Mouse (Mus musculus) urinary bladder, postnatal 10 days (tissue): Measurements from ENCODE around the gene Mreg.
A peak's percentile ranks its signal among the peaks of the same experiment; 100 is the strongest.
"Not testable (repeated sequence)": the region's sequence is repeated elsewhere in the genome, so short reads cannot be mapped to it uniquely, and the experiment has no call there.

ENCODE experiments used
- DNase-seq: peaks from one replicate; pipeline ENCODE4 v3.0.0; 2022; ENCODE audit warnings: low spot score

The Mreg gene

DNA sequence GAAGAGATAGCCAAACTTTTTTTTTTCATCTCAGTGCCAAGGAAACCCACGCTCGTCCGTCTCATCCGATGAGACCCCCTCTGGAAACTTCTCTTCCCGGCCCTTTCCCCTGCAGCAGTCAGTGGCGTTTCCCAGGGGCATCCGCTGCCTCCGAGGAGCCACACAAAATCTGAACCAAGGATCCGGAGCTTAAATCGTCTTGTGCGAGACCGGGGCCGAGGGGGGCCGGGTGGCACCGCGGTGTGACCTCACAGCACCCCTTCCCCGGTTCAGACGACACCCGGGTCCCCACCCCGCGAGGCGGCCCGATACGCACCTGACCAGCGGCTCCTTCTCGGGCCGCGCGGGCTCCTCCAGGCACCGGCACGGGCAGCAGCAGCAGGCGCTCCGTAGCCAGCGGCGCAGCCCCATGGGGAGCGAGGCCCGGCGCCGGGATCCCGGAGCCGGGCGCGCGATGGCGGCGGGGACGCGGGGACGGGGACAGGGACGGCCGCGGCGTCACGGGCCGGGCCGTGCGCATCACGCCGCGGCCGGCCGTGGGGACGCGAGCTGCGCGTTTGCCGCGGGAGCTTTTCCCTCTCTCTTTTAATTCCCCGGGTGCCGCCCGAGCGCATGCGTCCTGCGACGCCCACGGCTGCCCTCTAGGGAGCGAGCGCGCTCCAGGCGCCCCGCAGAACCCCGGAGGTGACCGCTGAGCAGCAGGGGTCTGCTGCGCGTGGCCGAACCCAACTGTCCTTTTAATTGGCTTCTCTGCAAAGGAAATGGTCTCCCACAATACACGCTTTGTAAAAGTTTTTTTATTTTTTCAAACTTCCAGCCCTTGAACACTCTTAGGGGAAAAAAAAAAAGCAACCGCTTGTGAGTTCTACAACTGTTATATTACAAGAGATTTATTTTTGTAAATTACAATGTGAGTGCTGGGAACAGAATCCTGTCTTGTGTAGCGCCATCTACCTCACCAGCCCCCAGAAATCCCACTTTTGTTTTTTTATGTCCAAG, at the start of gene Mreg:
Mreg (minus strand) TSS at position 607 of the 999 bp plus-strand sequence.
- no peak for DNase-seq

GRCm38 (mm10) chr1:72256381-72257256, 44.5 kb upstream of the Mreg start:
- DNase-seq: no peak

DNA sequence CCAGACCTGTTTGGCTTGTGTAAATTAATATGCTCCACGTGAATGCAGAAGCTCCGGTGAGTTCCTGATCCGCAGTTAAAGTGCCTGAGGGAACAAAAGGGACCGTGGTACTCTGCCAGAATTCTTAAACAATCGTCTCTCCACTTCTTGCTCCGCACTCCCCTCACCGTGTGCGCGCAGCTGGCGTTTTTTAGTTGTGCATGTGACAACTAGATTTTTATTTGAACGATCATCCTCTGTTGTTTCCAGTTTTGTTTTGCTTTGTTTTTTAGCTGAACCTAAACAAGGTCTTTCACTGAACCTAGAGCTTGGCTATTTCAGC, 43.7 kb upstream of the Mreg start:
- no peak for DNase-seq

- DNase-seq: no peak
These were observed 43.2 kb upstream of the Mreg start for GRCm38 (mm10) chr1:72255062-72255853.

DNA sequence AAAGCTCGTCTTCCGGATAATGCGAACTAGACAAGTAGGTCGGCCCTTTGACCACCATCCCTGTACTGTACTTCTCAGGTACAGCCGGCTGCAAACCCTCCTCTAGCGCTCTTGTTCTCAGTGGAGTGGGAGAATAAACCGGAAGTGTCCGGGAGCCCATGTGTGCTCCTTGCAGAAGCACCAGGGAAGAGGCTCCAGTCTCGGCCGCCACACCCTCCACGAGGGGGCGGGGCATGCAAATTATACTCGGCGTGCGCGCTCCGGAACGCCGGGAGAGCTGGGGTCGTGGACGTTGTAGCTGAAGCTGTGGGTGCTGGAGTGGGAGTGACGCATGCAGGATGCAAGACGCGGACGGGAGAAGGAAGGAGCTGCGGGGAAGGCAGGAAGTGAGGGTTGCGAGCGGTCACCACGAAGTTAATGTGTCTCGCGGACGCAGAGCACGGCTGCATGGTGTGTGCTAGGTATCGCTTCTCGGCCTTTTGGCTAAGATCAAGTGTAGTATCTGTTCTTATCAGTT, 42.5 kb upstream of the Mreg start:
- peak; percentile 54 for DNase-seq

DNA sequence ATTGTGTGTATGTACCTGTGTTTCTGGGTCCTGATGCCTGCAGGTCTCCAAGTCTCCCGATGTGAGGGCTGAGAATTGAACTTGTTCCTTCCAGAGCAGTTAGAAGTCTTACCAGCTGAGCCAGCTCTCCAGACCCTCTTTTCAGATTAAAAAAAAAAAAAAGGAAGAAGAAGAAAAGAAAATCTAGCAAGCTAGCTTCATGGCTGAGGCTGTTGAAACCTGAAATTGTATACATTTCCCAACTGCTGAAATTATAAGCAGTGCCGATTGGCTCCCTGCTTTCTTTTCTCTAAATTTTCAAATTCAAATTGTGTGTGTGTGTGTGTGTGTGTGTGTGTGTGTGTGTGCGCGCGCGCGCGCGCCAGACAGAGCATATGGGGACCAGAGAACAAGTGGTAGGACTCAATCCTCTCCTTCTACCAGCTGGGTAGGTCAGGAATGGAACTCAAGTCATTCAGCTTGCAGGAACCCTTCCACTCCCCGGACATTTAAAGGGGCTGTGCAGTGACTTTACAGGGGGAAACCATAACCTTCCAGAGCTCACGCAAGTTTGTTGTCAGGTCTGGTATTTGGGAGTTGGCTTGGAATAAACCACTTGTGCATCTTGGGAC, 41.9 kb upstream of the Mreg start:
- DNase-seq: no peak

- no peak for DNase-seq
These were observed 39.7 kb upstream of the Mreg start for GRCm38 (mm10) chr1:72251806-72252205.

DNA sequence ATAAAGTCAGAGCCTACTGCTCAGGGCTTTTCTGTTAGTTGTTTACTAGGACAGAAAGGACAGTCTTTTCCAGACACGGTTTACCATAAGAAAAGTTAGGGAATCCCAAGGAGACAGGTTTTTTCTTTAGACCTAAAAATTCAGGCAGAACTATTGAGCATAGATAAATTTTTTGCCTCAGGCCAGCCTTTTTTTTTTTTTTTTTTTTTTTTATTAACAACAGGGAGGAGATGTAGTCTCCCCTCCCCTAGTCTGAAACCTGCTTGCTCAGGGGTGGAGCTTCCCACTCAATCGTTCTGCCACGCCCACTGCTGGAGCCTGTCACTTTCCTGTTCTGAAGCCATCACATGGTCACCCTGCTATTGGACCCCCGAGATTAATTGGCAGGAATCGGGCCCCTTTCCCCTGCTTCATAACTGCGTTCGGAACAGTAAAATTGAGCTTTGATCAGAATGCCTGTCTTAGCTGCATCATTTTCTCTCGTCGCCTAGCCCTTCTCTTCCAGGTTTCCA, 36.2 kb upstream of the Mreg start:
- DNase-seq: not testable (repeated sequence)

DNA sequence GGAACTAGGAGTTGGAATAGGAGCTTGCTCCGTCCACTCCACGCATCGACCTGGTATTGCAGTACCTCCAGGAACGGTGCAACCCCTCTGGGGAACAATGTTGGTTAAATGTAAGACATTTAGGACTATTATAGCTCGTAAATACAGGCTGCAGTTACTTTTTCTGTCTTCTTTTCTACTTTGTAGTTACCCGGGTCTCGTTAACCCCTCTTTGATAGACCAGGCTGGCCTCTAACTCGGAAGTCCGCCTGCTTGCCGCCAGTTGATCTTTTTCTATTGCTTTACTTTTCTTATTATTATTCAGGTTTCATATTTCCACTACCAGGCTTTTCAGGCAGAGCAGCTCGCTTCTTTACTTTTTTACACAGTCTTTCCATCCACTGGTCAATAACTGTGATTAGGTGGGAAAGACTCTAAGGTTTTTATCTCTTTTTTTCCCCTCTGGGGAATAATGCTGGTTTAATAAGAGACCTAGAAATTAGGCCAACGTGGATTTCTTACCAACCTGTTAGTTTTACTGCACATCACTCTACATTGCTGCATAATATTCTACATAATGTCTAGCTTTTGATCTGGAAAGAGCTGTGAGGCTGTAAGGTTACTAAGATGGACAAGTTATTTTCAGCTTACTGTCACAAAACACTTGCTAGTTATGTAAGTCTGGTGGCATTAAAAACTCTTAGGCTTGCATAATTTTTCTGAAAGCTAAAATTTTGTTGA, 32.4 kb upstream of the Mreg start:
- no peak for DNase-seq

DNA sequence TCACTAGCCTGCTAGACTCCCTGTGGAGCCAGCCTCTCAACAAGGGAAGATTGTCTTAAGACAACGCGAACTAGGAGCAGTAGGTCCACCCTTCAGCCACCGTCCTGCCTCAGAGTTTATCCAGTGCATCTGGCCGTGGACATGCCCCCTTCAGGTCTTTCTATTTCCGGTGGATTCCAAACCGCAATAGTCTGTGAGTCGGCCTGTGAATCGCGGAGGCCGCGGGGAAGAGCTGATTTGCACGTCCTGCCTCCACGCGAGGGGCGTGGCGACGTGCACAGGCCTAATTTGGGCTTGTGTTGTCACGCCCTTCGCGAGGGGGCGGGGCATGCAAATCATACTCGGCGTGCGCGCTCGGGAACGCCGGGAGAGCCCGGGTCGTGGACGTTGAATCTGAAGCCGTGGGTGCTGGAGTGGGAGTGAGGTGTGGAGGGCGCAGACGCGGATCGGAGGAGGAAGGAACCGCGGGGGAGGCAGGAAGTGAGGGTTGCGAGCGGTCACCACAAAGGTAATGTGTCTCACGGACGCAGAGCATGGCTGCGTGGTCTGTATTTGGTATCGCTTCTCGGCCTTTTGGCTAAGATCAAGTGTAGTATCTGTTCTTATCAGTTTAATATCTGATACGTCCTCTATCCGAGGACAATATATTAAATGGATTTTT, 31.7 kb upstream of the Mreg start:
- peak; percentile 77 for DNase-seq

DNA sequence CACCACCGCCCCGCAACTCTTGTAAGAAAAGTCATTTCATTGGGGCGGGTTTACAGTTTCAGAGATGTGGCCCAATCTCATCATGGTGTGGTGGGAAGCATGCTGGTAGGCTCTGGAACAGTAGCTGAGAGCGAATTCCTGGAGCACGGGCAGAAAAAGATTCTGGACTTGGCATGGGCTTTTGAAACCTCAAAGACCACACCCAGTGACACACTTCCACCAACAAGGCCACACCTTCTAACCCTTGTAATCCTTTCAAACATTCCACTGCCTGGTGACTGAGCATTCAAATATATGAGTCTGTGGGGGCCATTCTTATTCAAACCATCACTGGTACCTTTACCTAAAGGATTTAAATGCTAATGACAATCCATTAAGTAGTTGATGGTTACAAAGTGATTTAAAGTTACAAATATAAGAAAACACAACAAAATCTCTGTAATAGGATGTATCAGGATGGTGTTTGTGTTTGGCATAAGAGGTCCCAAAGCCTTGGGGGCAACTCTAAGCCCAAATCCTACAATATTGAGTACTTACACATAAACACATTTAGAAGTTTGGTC, 30.6 kb upstream of the Mreg start:
- no peak for DNase-seq

DNA sequence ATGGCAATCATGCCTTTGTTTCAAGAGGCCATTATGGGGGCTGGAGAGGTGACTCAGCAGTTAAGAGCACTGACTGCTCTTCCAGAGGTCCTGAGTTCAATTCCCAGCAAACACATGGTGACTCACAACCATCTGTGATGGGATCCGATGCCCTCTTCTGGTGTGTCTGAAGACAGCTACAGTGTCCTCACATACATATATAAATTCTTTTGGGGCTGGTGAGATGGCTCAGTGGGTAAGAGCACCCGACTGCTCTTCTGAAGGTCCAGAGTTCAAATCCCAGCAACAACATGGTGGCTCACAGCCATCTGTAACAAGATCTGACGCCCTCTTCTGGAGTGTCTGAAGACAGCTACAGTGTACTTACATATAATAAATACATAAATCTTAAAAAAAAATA, 27.0 kb upstream of the Mreg start:
- DNase-seq: not testable (repeated sequence)

DNA sequence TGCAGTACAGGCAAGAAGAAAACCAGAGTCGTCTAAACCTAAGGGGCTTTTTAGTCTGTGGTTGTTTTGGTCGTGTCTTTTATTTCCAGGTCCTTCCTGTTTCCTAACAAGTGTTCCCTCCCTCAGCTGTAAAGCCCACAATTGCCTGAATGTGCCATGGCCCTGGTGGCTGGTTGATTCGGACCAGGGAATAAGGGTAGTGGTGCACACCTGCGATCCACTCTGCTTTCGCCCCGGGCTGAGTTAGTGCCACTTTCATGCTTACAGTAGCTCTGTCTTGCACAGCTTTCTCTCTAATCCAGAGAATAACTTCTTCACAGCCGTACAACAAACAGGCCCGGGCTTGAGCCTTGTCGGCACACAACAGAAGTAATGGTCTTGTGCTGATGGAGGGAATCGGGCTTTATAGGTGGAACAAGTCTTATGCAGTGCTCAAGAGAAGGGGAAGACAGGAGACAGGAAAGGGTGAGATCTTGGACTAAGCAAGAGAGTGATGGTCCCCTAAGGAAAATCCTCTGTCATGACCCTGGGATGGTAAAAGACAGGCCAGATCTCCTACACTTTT, 26.0 kb upstream of the Mreg start:
- DNase-seq: no peak

GRCm38 (mm10) chr1:72237007-72237775, 25.1 kb upstream of the Mreg start:
- no peak for DNase-seq

DNA sequence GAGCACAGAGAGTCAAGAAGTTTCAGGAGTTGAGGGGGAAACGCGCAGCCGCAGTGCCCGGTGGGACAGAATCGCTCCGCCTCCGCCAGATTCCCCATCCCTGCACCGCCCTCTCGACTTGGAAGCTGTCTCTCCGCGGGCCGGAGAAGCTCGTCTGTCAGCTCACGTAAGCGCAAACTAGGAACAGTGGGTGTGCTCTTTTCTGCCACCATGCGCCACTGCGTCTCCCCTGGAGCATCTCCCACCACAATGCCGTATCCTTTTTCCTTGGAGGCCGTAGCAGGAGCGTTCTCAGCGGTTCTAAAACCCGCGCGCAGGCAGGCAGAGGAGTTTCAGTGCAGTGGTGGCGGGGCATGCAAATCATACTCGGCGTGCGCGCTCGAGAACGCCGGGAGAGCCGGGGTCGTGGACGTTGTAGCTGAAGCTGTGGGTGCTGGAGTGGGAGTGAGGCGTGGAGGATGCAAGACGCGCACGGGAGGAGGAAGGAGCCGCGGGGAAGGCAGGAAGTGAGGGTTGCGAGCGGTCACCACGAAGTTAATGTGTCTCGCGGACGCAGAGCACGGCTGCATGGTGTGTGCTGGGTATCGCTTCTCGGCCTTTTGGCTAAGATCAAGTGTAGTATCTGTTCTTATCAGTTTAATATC, 24.4 kb upstream of the Mreg start:
- DNase-seq: not testable (repeated sequence)

DNA sequence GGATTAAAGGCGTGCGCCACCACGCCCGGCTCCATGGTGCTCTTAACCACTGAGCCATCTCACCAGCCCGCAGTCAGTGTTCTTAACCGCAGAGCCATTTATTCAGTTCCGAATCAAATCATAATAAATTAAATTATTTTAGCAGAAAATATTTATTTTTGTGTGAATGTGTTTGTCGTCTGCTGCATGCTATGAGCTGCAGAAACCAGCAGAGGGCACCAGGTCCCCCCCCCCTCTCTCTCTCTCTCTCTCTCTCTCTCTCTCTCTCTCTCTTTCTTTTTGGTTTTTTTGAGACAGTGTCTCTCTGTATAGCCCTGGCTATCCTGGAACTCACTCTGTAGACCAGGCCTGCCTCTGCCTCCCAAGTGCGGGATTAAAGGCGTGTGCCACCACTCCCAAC, 20.5 kb upstream of the Mreg start:
- DNase-seq: not testable (repeated sequence)

DNA sequence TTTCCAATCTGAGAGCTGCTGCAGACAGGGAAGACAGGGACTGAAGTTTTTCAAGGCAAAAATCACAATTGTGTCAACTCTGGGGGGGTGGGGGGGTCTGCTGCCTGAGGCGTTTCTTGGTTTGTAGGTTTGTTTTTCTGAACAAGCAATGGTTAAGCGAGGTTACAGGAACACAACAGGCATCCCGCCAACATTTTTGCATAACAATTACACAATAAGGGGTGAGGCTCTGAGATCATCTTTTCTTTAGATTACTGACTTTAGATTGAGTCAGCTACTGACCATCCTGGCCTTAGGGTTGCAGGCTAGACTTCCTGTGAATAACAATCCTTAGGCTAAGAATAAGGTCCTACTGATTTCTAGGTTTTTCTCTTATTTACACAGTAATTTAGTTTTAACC, 16.9 kb upstream of the Mreg start:
- no peak for DNase-seq

- DNase-seq: no peak
These were observed 15.4 kb upstream of the Mreg start for GRCm38 (mm10) chr1:72227546-72227945.
